Mouse (Mus musculus): Measurements from ENCODE around the gene Prdm11.
A peak's percentile ranks its signal among the peaks of the same experiment; 100 is the strongest.

Prdm11 gene

GRCm38 (mm10) chr2:92966257-92966656 lies 79.7 kb downstream of the Prdm11 start:
- no peak for DNase-seq (ENCODE audit: low spot score)

- DNase-seq (ENCODE audit: low spot score) = no peak
Observed at GRCm38 (mm10) chr2:92964345-92964744, 81.6 kb downstream of the Prdm11 start.

DNA sequence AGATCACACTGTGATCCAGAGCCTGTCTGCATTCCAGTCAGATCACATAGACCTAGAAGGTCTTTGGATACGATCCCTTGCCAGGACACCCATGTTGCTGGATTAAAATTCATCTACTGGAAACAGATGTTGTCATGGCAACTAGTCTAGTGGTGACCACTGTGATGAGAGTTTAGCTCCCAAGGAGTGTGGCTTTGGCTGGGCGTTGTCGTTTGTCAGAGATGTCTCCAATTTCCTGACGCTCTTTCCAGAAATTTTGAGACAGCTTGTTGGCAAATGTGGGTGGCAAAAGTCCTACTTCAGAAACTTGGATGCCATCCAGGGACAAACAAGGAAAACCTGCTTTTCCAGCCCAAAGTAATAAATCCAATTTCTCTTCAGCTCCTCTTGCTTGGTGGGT lies 87.3 kb downstream of the Prdm11 start:
- DNase-seq (ENCODE audit: low spot score) = no peak

DNA sequence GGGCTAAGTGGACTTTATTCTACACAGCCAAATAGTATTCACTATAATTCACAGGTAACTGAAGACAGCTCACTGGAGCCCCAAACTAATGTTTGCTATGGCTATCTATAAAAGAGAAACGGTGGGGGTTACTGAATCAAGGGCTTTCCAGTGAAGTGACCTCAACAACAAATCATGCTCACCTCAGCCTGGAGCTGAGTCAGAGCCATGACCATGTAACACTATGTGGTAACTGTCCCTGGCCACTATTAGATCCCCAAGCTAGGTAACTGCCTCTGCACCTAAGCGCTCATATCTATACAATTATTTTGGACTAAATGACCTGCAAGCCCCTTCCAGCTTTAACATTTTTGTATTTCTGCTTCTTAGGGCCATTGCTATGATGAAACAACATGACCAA lies 89.0 kb downstream of the Prdm11 start:
- DNase-seq (ENCODE audit: low spot score) = no peak

DNA sequence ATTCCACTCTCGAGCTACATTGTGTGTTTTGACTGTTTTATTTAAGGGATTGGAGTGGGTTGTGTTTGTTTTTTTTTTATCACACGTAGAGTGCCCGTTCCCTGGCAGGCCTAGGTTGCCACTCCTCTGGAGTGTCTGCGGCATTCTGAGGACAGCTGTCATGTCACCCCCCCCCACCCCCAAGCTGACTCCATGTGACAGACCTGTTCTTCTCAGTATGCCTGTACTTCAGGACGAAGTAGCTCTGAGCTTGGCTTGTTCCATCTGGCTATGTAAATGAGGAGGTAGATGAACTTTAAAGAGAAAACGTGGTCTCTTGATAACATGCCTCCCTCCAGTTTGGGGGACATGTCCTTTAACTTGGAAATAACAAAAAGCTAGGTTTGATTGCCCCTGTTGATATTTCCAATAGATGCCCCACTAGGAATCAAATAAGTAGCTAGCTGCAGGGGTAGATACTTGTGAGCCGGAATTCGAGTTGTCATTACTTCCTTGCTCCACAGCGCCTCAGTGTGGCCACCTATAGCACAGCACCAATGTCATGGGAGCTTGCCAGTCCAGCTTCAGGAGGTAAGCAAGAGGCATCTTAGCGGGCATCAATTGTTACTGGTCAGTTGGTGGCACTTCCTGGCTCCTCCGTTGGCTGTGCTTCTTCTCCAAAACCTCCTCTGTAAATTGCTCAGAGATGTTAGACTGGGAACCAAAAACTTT lies 91.4 kb downstream of the Prdm11 start:
- peak; percentile 77 for DNase-seq (ENCODE audit: low spot score)

GRCm38 (mm10) chr2:92953450-92953849 lies 92.5 kb downstream of the Prdm11 start:
- DNase-seq (ENCODE audit: low spot score) = no peak

GRCm38 (mm10) chr2:92949518-92949917 lies 96.4 kb downstream of the Prdm11 start:
- DNase-seq (ENCODE audit: low spot score) = no peak

- no peak for DNase-seq (ENCODE audit: low spot score)
Observed at GRCm38 (mm10) chr2:92948699-92949300, 97.2 kb downstream of the Prdm11 start.

- DNase-seq (ENCODE audit: low spot score) = no peak
Observed at GRCm38 (mm10) chr2:92947981-92948698, 97.8 kb downstream of the Prdm11 start.

DNA sequence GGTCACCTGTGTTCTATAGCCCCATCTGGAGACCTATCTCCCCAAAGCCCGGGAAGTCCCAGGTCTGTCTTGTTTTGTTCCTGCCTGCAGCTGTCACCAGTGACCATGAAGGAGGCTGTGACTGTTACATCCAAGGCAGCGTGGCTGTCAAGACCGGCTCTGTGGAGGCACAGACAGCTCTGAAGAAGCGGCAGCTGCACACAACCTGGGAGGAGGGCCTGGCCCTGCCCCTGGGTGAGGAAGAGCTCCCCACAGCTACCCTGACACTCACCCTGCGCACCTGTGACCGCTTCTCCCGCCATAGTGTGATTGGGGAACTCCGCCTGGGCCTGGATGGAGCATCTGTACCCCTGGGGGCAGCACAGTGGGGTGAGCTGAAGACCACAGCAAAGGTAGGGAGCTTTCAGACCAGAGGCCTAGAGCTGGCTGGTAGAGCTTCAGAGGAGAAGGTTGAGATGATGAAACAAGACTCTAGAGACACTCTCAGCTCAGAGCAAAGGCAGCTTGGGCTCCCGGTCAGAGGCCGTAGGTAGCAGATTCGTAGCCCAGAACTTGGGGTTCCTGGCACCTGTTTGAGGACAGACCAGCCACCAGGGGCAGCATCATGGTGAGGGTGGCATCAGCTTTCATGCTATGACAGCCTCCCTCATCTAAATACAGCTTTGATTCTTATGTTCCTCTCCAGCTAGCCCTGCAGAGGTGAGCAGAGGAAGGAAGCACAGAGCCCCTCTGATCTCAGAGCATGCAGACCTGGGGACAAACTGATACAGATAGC lies 100.0 kb downstream of the Prdm11 start:
- no peak for DNase-seq (ENCODE audit: low spot score)

DNA sequence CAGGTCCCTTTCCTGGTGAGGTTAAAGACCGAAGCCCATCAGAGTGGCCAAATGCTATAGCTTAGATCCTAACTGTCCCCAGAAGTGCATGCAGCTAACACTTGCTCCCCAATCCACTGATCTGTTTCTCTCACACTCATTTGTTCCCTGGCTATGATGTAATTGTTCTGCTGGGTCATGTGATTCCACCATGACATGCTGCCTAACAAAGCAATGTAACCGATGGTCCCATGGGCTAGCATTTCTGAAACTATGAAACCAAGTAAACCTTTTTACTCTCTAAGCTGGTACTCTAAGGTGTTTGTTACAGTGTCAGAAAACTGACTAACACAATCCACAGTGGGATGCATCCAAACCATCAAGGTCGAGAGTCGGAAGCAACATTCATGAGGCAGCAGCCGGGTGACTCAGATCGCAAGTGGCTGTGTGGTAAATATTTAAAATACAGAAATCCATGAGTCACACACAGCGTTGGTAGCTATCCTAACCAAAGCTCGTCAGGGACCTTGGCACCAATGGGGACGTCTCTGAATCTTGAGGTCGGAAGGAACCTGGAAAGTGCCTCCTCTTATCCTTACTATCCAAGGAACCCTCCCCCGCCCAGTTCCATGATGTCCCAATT lies 100.7 kb downstream of the Prdm11 start:
- no peak for DNase-seq (ENCODE audit: low spot score)

GRCm38 (mm10) chr2:92944356-92944755 lies 101.6 kb downstream of the Prdm11 start:
- DNase-seq (ENCODE audit: low spot score) = no peak

DNA sequence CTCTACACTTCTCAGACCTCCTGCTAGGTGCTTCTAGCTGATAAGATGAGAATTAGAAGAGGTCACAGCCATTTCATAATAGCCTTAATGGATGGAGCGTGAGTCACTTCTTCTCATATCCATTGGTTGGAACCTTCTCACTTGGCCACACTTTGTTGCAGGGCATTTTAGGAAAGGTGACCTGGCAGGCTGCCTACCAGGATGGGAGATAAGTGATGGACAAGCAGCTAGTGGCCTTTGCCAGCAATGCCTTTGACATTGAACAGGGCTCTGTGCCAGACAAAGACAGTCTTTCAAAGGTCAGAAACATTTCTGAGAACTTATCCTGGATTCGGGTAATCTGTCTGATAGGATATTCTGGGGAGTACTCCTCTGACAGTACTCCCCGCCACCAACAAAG lies 102.6 kb downstream of the Prdm11 start:
- no peak for DNase-seq (ENCODE audit: low spot score)

DNA sequence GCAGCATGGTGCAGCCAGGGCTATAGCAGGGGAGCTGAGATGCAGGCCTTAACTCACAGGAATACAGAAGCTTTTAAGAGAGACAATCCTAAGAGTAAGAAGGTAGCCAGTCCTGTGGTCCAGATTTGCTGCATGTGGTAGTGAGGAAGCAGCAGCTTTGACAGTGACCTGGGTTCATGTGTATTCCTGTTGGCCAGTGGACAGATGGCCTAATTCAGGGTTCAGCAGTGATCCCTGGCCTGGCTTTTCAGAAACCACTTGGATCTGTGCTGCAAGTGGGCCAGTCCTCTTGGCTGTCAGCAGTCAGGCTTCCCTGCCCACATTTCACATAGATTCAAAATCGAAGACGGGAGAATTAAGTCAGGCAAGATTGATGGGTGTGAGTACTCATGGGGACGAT lies 104.5 kb downstream of the Prdm11 start:
- DNase-seq (ENCODE audit: low spot score) = no peak

DNA sequence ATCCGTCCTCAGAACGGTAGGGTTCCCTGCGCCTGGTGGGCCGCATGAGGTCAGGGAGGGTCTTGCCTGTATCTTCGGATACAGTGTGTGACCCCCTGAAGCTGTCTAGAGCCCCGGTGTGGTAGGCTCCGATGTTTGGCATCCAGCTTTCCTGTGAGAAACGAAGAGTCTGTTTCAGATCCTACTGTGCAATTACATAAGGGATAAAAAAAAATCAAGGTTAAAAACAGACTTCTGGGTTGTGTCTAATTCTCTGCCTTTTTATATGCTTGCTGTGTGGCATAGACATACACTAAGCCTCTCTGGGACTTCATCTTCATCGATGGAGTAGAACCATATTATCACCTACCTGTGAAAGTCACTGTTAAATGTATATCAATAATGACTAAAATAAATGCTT lies 105.0 kb downstream of the Prdm11 start:
- no peak for DNase-seq (ENCODE audit: low spot score)

DNA sequence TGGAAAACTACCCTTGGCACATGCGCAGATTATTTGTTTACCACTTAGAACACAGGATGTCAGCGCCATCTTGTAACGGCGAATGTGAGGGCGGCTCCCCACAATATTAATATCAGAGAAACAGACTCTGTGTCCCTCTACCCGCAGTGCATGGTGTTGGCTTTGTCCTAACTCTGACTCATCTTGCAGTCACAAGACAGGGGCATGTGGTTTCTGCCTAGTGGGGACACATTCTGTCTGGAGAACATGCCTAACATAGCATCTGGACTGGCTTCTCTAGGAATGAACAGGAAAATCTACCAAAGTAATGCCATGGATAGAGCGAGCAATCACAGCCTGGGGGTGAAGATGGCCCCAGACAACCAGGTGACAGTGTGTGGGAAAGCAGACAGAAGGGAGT lies 107.1 kb downstream of the Prdm11 start:
- DNase-seq (ENCODE audit: low spot score) = no peak

GRCm38 (mm10) chr2:92938063-92938462 lies 107.9 kb downstream of the Prdm11 start:
- no peak for DNase-seq (ENCODE audit: low spot score)

DNA sequence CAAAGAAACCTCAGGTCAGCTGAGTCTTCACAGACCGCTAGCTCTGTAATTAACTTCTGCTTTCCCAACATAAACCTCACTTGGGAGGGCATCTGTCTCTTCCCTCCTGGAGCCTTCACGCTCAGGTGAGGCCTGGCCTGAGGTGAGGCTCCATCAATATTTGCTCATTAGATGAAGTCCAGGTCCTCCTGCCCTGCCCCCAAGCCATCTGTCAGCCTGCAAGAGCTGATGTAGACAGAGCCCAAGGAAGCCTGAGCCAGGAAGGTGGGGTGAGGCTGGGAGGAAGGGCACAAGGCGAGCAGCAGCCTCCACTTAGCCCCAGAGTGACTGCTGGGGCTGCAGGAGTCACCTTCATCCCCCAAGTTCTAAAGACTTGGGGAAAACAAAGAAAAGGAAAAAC lies 110.5 kb downstream of the Prdm11 start:
- DNase-seq (ENCODE audit: low spot score) = no peak

DNA sequence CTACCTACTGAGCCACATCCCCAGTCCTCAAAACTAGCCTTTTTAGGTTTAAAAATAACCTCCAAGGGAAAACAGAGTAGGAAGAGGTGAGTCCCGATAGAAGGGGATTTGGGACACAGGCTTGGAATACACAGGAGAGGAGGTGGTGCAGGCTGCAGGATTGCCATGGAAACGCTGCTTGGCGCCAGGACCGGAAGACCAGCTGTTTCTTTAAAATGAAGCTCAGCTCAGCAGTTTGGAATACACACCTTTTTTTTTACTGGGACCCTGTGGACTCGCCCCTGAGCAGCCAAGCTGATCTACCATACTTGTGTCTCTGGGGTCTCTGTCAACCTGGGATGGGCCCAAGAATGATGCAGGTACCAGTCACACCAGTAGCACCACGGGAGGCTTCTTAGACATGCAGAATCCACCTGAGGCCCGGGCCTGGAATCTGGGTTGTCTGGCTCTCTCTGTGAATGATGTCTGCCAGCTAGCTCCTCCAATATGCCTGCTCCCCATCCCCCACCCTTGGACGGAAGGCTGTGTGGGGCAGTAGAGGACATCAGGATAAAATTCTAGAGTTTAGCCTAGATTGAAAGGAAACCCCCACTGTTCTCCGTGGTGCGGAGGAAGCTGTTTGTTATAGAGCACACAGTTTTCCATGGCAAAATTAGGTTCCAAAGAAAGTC lies 111.5 kb downstream of the Prdm11 start:
- DNase-seq (ENCODE audit: low spot score) = peak; percentile 73

- no peak for DNase-seq (ENCODE audit: low spot score)
Observed at GRCm38 (mm10) chr2:92933379-92933778, 112.6 kb downstream of the Prdm11 start.

DNA sequence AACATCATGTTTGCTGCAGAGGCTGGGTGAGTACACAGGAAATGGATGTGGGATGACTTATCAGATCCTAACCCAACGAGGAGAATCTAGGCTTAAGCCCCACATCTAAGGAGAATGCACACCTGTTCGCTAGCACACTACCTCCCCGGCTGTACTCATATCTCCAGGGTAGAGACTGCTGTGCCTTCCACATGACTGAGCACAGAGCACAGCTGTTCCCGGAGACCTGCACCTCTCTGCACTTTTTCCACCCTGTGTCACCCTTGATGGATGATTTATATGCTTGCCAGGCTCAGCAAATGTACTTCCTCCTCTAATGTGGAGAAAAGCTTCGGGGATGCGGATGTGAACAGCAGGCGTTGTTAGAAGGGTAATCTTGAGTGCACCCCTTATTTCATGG lies 114.9 kb downstream of the Prdm11 start:
- DNase-seq (ENCODE audit: low spot score) = no peak

GRCm38 (mm10) chr2:92929696-92930095 lies 116.3 kb downstream of the Prdm11 start:
- no peak for DNase-seq (ENCODE audit: low spot score)
